Mouse (Mus musculus): ENCODE measurements at regions not wholly inside any gene's neighbourhood (a gene's known extent, or its start where the extent isn't known, plus 50 kb on each side); places are given as distances from the start of the nearest gene placed in this dataset.

DNA sequence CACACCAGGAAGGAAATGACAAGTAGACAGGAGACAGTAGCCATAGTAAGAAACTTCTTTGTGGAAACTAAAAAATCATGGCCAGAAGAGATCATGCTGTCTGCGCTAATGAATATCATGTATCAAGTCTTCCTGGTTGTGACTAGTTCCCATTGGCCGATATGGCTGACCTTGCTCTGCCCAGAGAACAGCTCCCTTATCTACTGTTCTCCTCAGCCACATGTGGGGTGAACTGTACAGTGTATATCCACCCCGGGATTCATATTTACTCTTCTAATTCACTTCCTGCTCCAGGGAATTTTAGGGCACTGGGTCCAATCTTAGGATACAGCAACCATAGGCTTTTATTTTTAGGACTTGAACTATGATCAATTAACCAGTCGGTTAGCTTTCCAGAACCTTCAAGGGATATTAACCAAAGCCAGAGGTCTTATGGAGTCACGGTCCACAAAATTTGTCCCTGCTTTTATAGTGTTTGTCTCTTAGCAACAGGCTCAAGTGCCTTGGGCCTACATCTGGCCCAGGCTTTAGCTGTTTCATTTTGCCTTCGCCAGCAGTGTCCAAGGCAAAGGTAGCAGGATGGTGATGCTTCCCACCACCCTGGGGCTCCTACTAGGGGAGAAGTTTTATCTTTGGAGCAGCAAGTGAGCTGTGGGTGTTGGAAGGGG, 255.6 kb upstream of the Ppp2r3a start:
- no peak for TF ChIP-seq CTCF (IDR thresholded peaks at IDR 0.05; ENCODE audit: low read depth, low read length)
- TF ChIP-seq POLR2A (IDR thresholded peaks at IDR 0.05; ENCODE audit: insufficient read depth, low read length), result no peak

Measured in ES-Bruce4 (cell line).